Mouse (Mus musculus) testis, postnatal 14 days (tissue): ENCODE data around the gene Tomm40l.
"Not testable (repeated sequence)": the region's sequence is repeated elsewhere in the genome, so short reads cannot be mapped to it uniquely, and the experiment has no call there.

ENCODE experiments used
- DNase-seq: peaks from one replicate; pipeline ENCODE4 v3.0.0; 2021; ENCODE audit warnings: low spot score

Tomm40l gene

DNA sequence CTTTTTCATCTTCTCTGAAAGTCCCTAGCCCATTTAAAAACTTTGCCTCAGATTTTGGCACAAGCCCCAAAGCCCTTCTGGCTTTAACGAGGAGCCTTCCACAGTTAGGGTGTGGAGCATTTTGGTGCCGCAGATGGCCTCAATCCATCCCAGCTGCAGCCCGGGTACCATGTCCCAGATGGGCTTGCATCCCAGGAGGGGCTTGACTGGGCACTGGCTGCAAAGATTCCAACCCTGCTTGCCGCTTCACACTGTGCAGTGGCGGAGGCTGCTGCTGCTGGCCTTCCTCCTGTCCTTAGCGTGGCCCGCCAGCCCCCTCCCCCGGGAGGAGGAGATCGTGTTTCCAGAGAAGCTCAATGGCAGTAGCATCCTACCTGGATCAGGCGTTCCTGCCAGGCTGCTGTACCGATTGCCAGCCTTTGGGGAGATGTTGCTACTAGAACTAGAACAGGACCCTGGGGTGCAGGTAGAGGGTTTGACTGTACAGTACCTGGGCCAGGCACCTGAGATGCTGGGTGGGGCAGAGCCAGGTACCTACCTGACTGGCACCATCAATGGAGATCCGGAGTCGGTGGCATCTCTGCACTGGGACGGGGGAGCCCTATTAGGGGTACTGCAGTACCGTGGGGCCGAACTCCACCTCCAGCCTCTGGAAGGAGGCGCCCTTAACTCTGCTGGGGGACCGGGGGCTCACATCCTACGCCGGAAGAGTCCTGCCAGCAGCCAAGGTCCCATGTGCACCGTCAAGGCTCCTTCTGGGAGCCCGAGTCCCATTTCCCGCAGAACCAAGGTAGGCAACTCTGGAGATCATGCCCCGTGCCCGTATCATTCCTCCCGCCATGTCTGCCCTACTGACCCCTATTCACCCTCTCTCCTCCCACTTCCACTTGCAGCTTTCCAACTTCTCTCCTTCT is 28.6 kb upstream of the Tomm40l start, which contains the start of gene Ndufs2:
Ndufs2 (minus strand) TSS at position 709 of the 914 bp plus-strand sequence.
- no peak for DNase-seq

DNA sequence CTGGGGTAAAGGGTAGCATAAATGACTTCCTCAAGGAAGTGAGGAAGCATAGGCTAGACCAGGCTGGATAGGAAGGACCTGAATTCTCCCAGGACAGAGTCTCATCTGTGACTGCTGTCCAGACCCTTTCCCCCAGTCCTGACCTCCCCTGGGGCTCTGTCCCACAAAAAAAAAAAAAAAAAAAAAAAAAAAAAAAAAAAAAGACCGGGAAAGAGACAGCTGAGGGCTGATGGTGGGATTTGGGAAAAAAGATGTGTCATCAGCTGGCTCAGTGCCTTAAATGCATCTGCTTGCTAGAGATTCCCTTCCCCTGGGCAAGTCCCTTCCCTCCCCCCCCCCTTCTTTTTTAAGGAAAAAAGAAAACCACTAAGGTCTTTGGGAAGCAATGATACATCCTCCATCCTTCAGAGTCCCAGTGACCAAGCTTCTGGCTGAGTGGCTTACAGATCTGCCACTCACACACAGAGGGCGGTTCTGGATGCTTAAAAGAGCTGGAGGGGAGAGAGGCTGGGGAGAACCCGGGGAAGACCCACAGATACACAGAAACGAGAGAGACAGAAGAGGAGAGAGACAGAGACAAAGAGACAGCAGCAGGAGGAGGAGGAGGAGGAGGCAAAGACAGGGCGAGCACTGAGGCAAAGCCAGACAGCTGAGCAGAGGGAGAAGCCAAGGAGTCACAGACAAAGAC is 27.7 kb upstream of the Tomm40l start, which contains the start of gene Adamts4:
Adamts4 (plus strand) TSS at position 509 of the 688 bp plus-strand sequence.
- DNase-seq, result no peak

DNA sequence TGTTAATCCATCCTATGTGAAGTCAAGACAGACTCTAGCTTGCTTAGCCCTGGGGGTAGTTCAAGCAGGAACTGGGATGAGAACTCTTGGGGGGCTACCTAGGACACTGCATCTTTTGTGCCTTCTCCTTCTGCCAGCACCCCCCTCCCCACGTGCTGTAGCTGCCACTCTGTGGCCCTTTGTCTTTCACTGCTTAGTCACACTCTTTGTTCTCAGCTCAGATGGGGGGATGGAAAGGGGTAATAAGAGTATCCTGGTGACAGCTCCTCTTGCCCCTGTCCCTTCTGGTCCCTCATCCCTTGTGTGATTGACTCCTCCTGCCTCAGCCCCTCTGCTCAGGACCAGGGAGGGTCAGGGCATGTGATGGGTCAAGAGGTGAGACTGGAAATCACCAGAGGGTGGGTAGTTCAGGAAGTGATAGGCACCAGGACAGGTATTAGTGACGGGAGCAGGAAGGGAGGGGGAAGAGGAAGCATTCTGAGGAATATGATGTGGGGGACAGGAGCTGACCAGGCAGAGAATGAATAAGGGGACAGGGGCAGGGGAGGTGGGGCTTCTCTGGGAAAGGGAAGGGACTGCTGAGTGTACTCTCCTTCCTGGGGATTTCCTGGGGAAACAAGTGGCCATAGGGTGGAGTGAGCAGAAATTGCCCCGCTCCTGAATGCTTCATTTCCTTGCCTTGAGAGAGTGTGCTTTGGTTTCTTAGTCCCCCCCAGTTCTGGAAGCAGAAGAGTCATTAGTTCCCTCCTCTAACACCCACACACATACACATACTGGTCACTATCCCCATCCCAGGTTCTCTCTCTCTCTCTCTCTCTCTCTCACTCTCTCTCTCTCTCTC is 26.3 kb upstream of the Tomm40l start:
- DNase-seq, result no peak

GRCm38 (mm10) chr1:171247916-171248315 is 25.6 kb upstream of the Tomm40l start:
- DNase-seq, result no peak

DNA sequence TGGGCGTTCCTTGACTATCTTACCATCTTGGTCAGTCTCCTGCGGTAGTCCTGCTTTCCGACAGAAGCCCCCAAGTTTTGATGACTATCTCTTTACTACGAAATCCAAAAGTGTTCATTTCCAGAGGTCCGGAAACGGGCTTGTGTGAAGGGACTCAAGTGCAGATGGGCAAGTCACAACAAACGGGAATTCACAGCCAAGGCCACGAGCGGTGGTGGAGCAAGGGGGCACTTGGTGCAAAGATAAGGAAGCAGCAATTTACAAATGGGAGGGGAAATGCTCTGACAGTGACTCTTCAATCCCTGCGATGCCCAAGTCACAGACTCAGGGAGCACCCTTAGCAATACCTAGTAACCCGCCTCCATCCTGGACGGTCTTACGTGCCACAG is 25.1 kb upstream of the Tomm40l start:
- no peak for DNase-seq

DNA sequence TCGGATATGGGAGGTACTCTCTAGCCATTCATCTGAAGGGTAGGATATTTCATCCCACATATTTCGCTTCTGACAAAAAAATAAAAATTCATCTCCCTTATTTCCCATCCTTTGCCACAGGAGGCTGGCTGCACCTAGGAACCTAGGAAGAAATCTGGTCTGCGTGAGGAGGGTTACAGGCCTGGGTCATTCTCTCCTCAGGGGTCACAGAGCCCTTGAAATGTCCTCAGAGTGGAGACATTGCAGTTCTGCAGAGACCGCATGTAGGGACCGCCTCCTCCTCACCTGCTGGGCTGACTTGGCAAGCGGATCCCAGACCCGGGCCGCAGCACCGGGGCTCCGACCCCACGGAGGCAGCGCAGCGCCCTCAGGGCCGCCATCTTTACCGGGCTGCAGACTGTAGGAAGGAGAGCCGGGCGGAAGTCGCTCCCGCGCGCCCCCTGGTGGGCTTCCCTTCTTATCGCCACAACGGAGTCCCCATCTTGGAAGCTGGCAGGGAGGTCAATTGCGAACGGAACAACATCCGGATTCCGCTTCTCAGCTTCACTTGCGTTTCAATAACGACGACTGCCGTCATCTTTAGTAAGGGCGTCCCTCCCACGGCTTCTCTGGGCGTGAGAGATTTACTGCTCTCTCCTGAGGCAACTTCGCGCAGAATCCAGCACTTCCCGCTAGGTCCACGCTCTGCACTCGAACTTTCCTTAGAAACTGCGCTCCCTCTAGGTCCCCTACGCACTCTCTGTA is 24.6 kb upstream of the Tomm40l start:
- DNase-seq, result peak; percentile 97

GRCm38 (mm10) chr1:171245353-171245752 is 23.0 kb upstream of the Tomm40l start:
- no peak for DNase-seq

GRCm38 (mm10) chr1:171241952-171242351 is 19.6 kb upstream of the Tomm40l start:
- DNase-seq, result not testable (repeated sequence)

- DNase-seq, result no peak
Measured at GRCm38 (mm10) chr1:171240911-171241310, 18.6 kb upstream of the Tomm40l start.

DNA sequence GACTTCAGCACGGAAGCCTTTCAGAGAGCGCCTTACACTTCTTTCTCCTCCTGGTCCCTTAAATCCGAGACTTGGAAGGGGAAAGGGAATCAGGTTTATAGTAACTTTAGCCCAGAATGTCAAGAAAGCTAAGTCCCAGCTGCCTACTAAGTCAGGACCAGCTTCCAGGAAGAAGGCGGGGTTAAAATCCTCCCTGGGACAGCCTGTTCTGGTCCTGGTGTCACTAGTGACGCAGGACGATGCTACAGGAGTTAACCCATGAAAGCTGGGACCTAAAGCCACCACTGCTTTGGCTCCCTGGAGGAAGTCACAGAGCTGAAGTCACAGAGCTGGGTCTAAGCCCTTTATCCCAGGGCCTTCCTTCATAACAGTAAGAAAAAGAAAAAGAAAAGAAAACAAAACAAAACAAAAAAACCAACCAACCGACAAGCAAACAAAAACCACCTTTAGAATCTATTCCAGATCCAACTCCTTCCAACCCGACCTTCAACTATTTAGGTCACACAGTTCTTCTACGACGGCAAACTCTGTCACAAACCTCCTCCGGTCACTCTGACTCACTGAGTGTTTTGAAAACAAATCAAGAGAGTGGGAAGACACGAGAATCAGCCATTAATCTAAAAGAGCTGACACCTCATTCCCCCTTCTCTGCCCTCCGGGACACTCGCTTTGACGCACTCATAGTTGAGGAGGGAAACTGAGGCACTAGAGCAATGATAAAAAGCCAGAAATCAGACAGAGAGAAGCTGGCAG is 17.9 kb upstream of the Tomm40l start:
- no peak for DNase-seq

DNA sequence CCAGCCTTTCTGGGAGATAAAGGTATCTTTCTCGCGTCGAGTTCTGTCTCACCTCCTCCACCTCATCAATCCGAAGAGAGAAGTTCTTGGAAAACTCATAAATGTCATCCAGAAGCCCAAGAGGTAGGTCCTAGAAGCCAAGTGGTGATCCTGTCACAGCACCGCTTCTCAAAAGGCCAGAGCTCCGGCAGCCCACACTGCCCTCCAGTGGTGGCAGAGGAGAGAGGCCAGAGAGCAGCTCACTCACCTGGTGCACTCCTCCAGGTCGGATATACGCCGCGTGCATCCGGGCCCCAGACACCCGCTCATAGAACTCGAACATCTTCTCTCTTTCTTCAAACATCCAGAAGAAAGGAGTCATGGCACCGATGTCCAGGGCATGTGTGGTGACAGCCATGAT is 16.1 kb upstream of the Tomm40l start:
- DNase-seq, result no peak

DNA sequence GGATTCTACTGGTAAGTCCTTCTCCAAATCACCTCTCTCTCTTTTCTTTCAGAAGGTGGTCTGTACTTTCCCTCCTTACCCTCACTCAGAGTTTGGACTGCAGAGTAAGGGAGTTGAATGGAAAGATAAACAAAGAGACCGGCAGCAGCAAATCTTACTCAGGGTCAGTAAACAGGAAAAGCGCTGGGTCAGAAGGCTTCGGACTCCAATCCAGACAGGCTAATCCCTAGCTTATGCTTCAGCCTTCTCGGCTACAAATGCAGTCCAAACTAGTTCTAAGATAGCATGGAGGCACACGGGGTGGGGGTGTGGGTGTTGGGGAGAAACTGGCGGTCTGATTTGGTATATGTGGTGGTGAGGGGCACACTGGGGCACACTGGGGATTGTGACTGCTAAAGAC is 15.1 kb upstream of the Tomm40l start:
- DNase-seq, result no peak

DNA sequence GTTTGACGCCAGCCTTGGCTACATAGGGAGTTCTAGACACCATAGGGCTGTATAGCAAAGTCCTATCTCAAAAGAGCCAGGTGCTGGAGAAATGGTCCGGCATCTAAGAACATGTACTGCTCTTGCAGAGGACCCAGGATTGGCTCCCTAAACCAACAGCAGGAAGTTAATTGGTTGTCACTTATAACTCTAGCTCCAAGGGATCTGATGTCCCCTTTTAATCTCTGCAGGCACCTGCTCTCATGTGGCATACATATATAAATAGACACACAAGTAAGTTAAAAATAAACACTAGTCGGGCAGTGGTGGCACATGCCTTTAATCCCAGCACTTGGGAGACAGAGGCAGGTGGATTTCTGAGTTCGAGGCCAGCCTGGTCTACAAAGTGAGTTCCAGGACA is 13.5 kb upstream of the Tomm40l start:
- no peak for DNase-seq

GRCm38 (mm10) chr1:171234538-171234937 is 12.2 kb upstream of the Tomm40l start:
- no peak for DNase-seq

DNA sequence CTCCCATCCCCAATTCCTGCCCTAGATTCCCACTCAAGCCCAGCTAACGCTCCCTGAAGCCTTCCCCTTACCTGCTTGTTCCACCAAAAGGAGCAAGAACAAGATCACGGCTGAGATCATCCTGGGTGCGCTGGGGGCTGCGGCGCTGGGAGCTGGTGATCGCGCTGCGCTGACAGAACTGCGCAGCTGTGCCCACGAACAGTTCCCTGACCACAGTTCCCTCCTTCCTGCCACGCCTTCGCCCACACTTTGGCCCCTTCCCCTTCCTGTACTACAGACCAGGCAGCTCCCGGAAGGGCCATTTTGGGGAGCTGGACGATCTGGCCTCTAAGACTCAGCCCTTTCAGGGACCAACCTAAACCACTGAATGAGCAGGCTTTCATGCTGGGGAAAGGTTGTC is 11.8 kb upstream of the Tomm40l start, which contains the start of gene Fcer1g:
Fcer1g (minus strand) TSS at position 240 of the 400 bp plus-strand sequence.
- no peak for DNase-seq

GRCm38 (mm10) chr1:171232800-171233730 is 10.8 kb upstream of the Tomm40l start:
- peak; percentile 47 for DNase-seq

DNA sequence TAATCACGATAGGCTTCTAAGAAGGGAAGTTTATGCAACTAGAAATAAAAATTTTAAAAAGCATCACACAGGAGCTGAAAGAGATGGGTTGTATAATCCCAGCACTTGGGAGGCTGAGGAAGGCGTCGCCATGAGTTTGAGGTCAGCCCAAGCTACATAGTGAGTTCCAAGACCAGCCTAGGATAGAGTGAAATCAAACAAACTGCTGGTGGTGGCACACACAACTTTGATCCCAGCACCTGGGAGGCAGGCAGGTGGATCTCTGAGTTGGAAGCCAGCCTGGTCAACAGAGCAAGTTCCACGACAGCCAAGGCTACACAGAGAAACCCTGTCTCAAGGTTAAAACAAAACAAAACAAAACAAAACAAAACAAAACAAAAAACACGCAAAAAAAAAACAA is 10.0 kb upstream of the Tomm40l start:
- no peak for DNase-seq

GRCm38 (mm10) chr1:171231844-171232243 is 9.5 kb upstream of the Tomm40l start:
- DNase-seq, result no peak

- DNase-seq, result no peak
Measured at GRCm38 (mm10) chr1:171230215-171230614, 7.9 kb upstream of the Tomm40l start.

DNA sequence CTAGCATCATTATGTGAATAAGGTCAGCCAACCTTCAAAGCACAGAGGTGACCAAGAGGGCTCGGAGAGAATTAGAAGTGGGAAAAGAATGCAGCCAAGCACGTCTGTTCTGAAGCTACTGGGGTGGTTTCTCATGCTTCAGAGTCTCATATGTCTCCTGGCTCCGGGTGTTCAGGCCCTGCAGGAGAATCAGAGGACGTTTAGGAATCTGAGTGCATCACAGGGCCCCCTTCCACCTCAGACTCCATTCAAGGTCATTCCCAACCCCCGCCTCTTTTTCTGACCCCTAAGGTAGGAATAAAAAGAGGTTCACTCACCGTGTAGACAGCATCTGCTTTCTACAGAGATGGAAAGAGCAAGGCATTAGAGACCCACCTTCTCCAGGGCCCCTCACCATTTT is 7.4 kb upstream of the Tomm40l start:
- DNase-seq, result no peak
